Mouse (Mus musculus) spleen, postnatal 36 days (tissue): ENCODE measurements around the gene Mcts2.
"Not testable (repeated sequence)": the region's sequence is repeated elsewhere in the genome, so short reads cannot be mapped to it uniquely, and the experiment has no call there.

Experiments
- DNase-seq, 2 experiments: peaks; one replicate each; pipeline ENCODE4 v3.0.0; 2022; ENCODE audit warnings: low spot score in 2 of 2, mixed read lengths in 1 of 2

Mcts2 gene

DNA sequence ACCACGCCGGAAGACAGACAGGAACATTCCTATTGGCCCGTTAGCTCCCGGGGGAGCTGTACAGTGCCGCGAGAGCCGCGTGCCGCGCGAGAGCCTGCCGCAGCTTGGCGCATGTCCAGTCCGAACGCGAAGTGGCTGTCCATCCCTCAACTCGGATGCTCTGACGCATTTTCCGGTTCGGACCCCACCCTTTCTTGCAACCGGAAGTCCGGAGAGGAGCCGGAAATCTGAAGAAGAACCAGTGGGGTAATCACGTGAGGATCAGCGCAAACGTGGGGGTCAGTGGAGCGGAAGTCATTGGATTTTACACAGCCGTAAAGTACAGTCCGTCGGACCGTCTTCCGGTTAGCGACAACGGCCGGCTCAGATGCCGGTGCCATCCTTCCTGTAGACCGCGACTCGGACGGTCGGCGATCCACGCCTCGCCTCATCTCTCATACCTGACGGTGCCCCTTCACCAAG is at the start of gene Mcts2:
TSS of gene Mcts2 (plus strand) at position 230 of the 462 bp plus-strand sequence.
- peak; percentile 38 to 49 for DNase-seq

DNA sequence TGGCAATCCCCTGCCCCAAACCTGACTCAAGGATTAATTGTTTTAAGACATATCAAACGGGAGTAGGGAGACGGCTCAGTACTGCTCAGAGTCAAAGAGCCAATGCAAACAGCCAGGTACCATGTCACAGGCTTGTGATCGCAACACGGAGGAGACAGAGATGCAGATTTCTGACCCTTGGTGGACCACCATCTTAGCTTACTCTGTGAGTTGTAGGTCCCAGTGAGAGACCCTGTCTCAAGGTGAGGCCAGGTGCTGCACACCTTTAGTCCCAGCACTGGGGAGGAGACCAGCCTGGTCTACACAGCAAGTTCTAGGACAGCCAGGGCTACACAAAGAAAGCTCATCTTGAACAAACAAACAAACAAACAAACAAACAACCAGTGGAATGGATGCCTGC is 49.5 kb upstream of the Mcts2 start:
- DNase-seq, result no peak

GRCm38 (mm10) chr2:152638865-152639264 is 48.0 kb upstream of the Mcts2 start:
- DNase-seq, result no peak

- no peak for DNase-seq
These were observed 47.3 kb upstream of the Mcts2 start for GRCm38 (mm10) chr2:152639406-152640113.

- DNase-seq, result peak; percentile 34 to 47
These were observed 33.8 kb upstream of the Mcts2 start for GRCm38 (mm10) chr2:152652901-152653620.

- DNase-seq, result no peak
These were observed 32.7 kb upstream of the Mcts2 start for GRCm38 (mm10) chr2:152653874-152654715.

DNA sequence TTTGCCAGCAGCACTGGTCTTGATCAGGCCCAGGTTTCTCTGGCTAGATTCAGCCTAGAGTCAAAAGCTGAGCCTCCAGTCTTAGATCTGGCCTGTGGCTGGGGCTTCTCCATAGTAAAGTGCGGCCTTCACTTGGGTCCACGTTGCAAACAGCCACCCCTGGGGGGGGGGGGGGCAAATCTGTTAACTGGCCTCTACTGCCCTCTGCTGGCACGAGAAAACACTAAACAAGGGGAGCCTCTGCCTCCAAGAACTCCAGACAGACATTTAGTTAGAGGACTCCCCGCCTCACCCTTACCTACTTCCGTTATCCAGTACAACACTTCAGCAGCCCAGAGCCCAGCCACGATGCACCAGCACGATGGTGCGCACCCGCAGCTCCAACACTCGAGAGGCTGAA is 29.4 kb upstream of the Mcts2 start:
- no peak for DNase-seq

DNA sequence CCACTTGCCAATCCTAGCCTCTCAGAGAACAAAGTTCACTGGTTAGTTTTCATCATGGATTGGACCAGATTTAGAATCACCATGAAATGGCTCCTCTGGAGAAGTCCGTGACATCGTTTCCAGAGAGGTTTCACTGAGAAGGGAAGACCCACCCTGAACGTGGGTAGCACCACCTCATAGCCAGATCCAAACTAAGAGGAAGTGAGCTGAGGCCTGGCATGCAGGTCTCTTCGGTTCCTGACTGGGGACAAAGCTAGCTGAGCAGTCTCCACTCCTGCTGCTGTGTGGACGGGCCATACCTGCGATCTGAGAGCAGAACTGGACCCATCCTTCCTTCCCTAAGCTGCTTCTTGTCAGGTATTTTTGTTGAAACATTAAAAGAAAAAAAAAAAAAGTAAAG is 25.7 kb upstream of the Mcts2 start:
- no peak for DNase-seq

DNA sequence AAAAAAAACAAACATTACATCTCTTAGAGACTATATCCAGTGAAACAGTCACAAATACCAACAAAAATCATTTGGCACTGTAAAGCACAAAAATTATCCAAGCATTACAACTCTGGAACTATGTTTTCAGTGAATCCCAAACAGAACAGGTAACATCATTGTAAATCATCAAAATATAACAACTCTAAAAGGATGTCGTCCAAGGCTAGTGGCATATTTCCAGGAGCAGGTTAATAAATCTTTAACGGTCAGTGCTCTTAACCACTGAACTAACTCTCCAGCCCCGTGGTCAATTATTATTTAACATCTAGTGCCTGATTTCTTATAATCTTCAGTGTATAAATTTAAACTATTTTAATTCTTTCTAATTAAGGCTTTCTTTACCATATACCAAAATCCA is 20.6 kb upstream of the Mcts2 start:
- not testable (repeated sequence) for DNase-seq

DNA sequence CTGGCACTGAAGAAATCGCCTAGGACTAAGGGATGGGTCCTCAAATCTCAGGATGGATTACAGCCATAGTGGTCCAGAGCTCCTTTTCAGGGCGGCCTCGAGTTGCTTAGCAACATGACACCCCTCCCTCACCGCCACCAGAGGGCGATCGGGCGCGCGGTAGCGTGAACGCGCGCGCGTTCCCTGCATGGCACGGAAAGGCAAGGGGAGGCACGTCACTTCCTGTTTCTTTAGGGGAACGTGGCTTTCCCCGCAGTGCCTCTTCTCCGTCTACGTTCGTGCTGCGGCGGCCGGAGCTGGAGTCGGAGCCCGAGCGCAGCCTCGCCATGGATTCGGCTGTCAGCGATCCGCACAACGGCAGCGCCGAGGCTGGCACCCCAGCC is 17.6 kb upstream of the Mcts2 start, which contains the start of gene H13:
TSS of gene H13 (plus strand) at position 206 of the 383 bp plus-strand sequence.
- DNase-seq, result peak; percentile 88 to 91

DNA sequence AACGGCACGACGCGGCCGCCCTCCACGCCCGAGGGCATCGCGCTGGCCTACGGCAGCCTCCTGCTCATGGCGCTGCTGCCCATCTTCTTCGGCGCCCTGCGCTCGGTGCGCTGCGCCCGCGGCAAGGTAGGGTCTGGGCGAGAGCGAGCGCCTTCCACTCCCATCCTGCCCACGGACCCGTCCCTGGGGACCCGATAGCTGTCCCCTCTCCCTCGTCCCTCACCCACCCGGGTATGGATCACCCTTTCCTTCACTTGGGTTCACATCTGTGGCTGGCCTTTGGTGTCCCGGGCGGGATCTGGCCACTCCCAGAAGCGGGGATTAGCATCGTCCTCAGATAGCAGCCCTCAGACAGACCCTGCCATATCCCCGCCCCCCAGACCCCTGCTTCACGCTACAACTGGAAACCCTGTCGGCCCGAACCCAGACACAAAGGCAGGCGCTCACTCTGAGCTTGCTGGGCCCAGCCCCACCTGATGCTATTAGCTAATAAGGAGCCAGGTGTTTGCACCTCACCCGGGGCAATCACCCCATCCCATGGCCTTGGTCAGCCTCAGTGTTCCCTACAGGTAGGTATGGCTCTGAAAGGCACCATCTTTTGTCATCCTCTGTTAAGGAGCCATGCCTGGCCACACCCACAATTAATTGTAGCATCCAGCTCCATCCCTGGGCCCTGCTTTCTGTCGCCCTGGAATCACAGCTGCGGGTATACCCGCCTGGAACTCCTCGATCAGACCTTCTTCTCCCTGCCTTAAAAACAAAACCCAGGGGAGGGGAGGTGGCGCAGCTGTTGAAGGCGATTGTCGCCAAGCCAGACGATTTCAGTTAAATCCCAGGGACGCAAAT is 17.0 kb upstream of the Mcts2 start:
- DNase-seq, result no peak

DNA sequence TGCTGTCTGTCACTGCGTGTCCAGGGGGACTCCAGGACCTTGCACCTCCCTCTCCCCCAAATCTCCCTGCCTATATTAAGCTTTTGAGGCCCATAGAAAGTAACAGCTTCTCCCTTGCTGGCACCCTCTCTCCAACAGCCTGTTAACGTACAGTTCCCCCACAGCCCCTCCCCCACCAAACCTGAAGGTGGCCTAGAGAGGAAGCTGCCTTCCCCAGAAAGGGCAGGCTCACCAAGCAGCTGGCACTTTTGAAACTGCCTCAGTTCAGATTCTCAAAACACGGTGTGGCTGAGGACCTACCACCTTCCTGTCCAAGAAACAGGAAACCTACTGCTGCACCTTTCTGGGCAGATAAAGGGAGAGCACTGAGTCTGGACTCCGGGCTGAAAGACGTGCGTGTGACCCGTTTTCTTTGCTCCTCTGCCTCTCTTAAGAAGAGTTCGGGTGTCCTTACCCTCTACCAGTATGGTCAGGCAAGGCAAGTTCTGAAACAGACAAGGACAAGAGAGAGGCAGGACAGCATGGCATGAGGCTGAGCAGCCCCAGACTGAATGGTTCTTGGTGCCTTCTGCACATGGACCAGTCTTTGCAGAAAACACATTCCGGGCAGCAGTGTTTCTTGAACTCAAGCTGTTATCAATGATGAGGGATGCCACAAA is 15.7 kb upstream of the Mcts2 start:
- DNase-seq, result peak; percentile 77 to 79

- DNase-seq, result peak; percentile 67 to 69
These were observed 15.2 kb upstream of the Mcts2 start for GRCm38 (mm10) chr2:152671642-152671999.

DNA sequence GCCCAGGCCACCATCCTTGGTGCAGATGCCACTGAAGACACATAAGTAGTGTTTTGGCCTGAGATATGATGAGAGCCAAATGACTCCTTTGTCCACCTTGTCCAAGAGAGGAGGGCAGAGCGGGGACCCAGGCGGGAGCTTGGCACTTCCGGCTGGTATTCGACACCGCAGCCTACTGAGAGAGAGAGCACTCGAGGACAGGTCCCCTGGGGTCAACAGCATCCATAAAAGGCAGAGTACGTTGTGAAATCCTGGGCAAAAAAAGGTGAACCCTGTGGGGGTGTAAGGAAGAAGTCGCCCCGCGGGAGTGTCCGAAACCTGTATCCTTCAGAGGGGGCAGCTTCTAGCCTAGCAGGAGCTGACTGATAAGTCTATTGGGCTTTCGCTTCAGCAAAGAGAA is 14.7 kb upstream of the Mcts2 start:
- DNase-seq, result no peak

GRCm38 (mm10) chr2:152674148-152674547 is 12.7 kb upstream of the Mcts2 start:
- no peak for DNase-seq

DNA sequence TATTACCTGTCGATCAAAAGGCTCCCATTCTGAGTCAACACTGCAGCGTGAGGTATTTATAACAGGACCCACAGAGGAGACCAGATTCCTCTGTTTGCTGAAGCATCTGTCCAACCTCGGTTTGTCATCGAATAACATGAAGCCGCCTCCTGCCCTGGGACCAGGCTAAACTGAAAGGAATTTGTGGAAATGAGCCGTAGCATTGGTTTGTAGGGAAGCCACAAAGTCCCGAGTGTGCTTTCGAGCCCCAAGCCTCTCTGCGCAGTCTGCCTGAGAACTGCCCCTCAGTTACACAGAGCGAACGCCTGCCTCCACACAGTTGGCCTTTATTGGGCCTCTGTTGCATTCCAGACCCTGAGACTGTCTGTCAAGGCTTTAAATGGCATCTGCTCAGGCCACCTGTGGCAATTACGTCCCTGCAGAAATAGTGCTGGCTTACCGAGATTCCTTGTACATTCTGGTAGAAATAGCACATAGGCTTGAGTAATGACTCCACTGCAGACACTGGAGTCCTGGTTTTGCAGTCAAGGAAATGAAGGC is 11.5 kb upstream of the Mcts2 start:
- no peak for DNase-seq

GRCm38 (mm10) chr2:152678302-152678701 is 8.5 kb upstream of the Mcts2 start:
- peak in 1 of 2 experiments; percentile 18 for DNase-seq

GRCm38 (mm10) chr2:152678925-152679324 is 7.9 kb upstream of the Mcts2 start:
- DNase-seq, result no peak

GRCm38 (mm10) chr2:152679701-152680355 is 7.0 kb upstream of the Mcts2 start:
- no peak for DNase-seq

DNA sequence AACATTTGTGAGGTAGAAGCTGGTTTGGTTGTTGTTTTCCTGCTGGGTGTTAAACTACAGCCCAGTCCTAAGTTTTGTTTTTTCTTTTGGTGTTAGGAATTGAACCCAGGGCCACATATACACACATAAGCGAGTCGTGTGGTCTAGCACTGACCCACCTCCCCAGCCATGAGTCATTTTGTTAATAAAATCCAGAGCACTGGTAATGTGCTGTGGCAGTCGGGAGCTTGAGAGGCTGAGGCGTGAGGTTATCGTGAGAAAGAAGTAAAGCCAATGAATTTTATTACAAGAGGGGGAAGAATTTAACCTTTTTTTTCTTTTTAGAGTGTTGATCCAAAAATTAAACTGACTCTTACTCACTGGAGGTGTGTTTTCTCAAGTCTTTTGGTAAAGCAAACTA is 3.7 kb upstream of the Mcts2 start:
- no peak for DNase-seq
